Mouse (Mus musculus) bone marrow macrophage, adult 2 months (primary cell): ENCODE results near the gene Itpr1. TPM values are rescaled to one million over a fixed set of nuclear protein-coding genes. Genes with fewer than 3 reads are reported as not detected.

ENCODE experiments used
- H3K27ac ChIP-seq: 2 replicates; pipeline ENCODE4 v1.5.1; 2012; ENCODE audit warnings: low read depth, low read length; ENCODE audit not compliant: insufficient read depth
- H3K4me1 ChIP-seq: 2 replicates; pipeline ENCODE4 v1.6.1; 2012; ENCODE audit warnings: low read length; ENCODE audit not compliant: control insufficient read depth, insufficient read depth
- H3K4me3 ChIP-seq: 2 replicates; pipeline ENCODE4 v1.5.1; 2012; ENCODE audit warnings: mild to moderate bottlenecking, low read length, moderate library complexity; ENCODE audit not compliant: insufficient read depth
- CTCF ChIP-seq: IDR thresholded peaks from 2 replicates; pipeline ENCODE4 v1.5.1; 2012; ENCODE audit warnings: low read depth, mild to moderate bottlenecking, low read length, moderate library complexity
- POLR2A ChIP-seq: IDR thresholded peaks from 2 replicates; pipeline ENCODE4 v1.6.1; 2012; ENCODE audit warnings: mild to moderate bottlenecking, low read depth, low read length, borderline replicate concordance
- polyA plus RNA-seq: library from polyadenylated mRNA; stranded (reverse); fragments of >200 nt; gene quantifications from 2 replicates; pipeline ENCODE4 v1.2.4, GENCODE M21; 2012; ENCODE audit not compliant: missing spikeins, insufficient read depth, insufficient read length

The Itpr1 gene
- polyA plus RNA-seq, 1 experiment = 10.9 TPM

DNA sequence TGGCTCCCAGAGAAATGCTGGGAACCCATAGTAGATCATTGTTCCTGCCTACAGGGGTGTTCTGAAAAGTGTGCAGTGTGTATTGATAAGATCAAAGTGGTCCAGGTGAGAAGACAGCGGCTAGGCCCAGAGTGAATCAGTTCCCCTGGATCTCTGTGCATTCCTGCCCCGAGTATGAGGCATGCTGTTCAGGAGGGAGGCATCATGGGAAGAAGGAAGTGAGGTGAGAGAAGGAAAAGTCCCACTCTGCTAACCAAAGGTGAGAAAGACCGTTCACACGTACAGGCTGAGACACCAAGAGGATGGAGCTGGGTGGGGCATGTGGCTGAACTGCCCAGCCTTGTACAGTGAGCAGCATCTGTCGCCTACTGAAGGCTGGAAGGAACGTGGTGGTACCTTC, 327.5 kb downstream of the Itpr1 start:
- TF ChIP-seq CTCF (no peak), POLR2A (no peak)
- peaks cover 27% of the 10 kb centered on the region for H3K4me1 ChIP-seq
- H3K27ac ChIP-seq = no peak overlapping the region
- H3K4me3 ChIP-seq = no peak overlapping the region

DNA sequence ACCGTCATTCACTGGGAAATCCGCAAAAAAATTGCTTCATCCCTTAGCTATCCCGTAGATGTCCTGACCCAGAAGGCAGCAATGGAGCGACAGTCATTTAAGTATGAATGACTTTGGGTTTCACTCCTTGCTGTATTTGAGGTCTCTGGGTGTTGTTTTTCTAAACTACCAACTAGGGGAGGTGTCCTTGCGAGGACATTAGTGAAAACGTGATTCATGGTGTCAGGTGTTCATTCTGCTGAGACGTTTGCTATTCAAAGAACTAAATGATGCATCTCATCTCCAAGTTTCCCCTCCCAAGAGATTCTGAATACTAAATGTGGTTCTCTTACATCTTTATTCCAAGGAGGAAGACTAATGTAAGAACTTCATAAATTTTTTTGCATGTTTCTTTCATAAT, 332.0 kb downstream of the Itpr1 start:
- TF ChIP-seq POLR2A = no peak
- TF ChIP-seq CTCF = no peak
- Histone ChIP-seq H3K4me3 (no peak overlapping the region), H3K4me1 (peaks cover 3% of the 10 kb centered on the region), H3K27ac (no peak overlapping the region)

DNA sequence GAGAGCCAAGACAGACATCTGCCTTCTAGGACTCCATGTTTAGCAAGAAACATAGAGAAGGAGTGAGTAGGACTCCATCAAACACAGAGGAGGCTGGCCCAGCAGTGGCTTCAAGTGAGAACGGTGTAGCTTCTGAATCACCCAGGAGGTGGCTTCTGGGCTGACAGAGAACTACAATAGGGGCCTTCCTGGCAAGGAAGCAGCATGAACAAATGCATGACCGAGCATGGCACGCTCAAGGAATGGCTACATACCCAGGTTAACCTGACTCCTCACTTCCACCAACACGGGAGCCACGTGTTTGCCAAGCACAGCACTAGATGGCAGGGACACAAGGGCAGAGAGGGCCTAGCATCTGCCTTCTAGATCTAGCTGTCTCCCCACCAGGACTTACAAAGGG, 332.6 kb downstream of the Itpr1 start:
- TF ChIP-seq CTCF (no peak), POLR2A (no peak)
- no peak overlapping the region for H3K27ac ChIP-seq
- peaks cover 3% of the 10 kb centered on the region for H3K4me1 ChIP-seq
- no peak overlapping the region for H3K4me3 ChIP-seq

DNA sequence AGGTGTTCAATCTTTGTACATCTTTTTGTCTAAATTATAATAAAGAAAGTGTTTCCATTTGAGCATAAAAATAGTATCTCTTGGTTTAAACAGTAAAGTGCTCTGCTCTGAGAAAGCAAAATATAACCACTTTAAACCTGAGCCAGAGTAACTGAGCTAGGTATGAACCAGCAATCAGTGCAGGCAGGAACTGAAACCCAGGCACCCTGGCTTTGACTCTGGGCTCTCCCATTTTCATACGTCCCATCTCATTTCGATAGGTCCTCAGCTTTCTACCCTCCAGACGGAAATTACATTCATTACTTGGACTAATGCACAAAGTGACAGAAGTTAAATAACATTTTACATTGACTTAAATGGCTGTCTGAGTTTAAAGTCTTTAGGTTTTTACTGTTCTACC, 335.5 kb downstream of the Itpr1 start:
- H3K4me1 ChIP-seq = peaks cover 13% of the 10 kb centered on the region
- TF ChIP-seq CTCF = no peak
- no peak for TF ChIP-seq POLR2A
- no peak overlapping the region for H3K27ac ChIP-seq
- no peak overlapping the region for H3K4me3 ChIP-seq

DNA sequence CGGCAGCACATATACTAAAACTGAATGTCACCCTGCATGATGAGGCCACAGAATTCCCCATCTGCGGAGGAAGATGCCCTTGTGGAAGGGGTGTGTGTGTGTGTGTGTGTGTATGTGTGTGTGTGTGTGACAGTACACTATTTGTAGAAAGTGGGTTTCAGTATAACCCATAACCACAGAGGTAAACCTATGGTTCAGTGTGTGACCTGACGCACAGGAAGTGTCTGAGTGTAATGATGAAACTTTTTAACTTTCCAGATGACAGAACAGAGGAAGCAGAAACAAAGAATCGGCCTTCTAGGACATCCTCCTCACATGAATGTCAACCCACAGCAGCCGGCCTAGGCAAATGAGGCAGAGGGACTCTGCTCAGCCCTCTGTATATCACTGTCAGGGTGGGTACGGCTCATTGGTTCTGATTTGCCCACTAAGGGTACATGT, 336.6 kb downstream of the Itpr1 start:
- H3K4me3 ChIP-seq = no peak overlapping the region
- H3K27ac ChIP-seq = no peak overlapping the region
- TF ChIP-seq CTCF = no peak
- TF ChIP-seq POLR2A = no peak
- peaks cover 24% of the 10 kb centered on the region for H3K4me1 ChIP-seq

DNA sequence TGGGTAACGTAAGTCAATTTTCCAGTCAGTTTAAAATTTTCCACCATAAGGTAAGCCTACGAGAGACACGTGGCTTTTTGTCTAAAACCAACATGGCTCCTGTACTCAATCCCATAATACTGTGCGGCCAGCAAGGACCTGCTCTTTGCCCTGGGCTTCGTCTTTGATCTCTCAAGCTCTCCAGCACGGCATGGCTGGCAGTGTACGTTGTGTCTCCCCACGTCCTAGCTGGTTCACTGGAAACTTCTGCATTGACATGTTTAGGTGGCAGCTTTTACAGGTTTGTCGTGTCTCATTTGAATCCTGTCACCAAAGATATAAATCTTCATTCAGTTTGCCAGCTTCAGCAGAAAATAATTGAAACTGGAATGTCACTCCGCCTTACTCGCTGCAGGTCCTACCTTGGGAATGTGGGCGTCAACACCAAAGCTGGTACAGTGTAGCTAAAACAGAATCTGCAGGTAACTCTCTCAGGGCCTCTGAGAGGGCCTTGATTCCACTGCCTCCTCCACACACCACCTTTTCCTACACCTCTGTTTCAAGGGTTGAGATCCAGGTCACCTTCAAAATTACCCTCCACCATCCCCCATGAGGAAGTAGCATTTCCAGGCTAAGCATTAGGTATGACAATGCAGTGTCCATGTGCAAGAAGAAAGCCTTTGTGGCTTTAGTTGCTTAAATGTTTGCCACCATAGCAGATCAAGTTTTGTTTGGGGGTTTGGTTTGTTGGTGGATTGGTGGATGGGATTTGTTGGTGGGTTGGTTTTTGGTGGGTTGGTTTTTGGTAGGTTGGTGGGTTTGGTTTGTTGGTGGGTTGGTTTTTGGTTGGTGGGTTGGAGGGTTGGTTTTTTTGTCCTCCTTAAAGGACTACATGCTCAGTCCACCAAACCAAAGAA, 339.1 kb downstream of the Itpr1 start:
- H3K4me3 ChIP-seq = no peak overlapping the region
- TF ChIP-seq CTCF (no peak), POLR2A (no peak)
- H3K27ac ChIP-seq = no peak overlapping the region
- H3K4me1 ChIP-seq = peaks cover 37% of the 10 kb centered on the region

DNA sequence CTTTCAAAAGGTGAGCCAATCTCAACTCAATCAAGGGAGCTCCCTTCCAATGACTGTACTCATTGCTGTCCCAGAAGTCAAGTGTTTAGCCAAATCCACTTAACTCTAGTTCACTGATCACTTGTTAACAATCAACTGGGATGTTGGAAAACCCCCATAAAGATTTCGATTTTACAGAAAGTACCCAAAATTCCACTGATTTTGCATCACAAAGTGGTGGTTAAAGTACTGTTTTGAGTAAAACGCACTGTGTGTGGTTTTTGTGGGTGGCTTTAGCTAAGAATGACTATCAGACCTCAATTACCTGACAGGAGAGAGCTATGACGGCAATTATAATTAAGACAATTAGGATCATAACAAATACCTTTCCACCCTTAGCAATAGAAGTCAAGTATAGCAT, 340.1 kb downstream of the Itpr1 start:
- no peak overlapping the region for H3K27ac ChIP-seq
- H3K4me1 ChIP-seq = peaks cover 39% of the 10 kb centered on the region

DNA sequence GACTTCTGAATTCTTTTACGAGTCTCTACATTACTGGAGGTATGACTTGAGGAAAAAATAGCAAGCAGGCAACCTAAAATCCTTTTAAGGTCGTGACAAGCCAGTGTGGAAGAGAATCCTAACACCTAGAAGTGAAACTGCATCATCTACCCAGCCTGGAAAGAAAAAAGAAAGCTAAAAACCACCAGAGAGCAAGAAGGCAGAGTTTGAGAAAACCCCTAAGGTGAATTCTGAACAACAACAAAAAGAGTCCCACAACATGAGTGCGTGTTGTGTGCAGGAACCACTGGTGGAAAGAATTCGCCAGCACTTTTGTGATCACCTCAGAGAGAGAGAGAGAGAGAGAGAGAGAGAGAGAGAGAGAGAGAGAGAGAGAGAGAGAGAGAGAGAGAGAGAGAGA, 340.6 kb downstream of the Itpr1 start:
- Histone ChIP-seq H3K4me1 (peaks cover 41% of the 10 kb centered on the region), H3K4me3 (no peak overlapping the region), H3K27ac (no peak overlapping the region)
- TF ChIP-seq POLR2A = no peak
- no peak for TF ChIP-seq CTCF

More for the DNA sequence above, 340.1 kb downstream of the Itpr1 start:
- TF ChIP-seq POLR2A = no peak
- TF ChIP-seq CTCF = no peak
- no peak overlapping the region for H3K4me3 ChIP-seq

DNA sequence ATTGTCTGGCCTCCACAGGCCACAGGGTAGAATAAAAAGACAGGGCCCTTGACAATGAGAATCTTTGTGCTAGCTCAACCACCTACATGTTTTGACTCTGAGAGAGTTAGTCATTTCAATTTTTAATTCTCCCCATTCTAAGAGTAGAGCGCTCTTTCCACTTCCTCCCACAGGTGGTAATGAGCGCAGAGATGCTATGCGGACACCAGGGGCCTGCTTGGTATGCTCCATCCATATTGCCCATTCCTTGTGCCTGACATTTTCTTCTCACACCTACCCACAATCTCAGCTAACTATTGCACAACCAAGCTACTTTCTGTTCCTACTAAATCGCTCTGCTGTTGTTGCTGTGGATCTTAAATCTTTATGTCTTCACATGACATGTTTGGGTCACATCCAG, 341.5 kb downstream of the Itpr1 start:
- Histone ChIP-seq H3K4me3 (no peak overlapping the region), H3K4me1 (peaks cover 41% of the 10 kb centered on the region), H3K27ac (peak overlapping the region; percentile 39)
- no peak for TF ChIP-seq CTCF
- no peak for TF ChIP-seq POLR2A

DNA sequence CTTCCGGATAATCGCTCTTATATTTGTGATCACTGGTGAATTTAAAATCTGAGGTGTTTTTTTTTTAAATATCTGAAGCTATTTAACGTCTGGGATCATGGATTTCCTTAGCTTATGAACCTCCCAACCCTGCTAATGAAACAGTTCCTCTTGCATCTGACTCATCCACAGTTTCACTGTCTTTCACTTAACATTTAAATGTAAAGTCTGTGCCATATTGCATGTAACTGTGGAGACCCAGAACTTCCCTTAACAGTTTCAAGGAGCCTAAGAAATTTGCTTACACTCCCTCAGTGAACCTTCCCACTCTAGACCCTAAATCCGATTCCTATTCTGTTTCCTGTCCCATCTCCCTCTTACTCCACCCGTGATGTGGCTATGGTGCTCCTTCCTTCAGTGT, 342.0 kb downstream of the Itpr1 start:
- Histone ChIP-seq H3K4me1 (peaks cover 38% of the 10 kb centered on the region), H3K27ac (peak overlapping the region; percentile 88), H3K4me3 (0 out of 2 replicates have a peak overlapping the region, but pooled peaks have one; percentile 13)
- TF ChIP-seq POLR2A (no peak), CTCF (no peak)
